Mouse (Mus musculus) liver, postnatal 0 days (tissue): Measurements from ENCODE around the gene Id3. TPM values are rescaled to one million over a fixed set of nuclear protein-coding genes. Genes with fewer than 3 reads are reported as not detected.
A peak's percentile ranks its signal among the peaks of the same experiment; 100 is the strongest.

ENCODE experiments used
- ATAC-seq: fragments of 200-750 bp; cut with Nextera tagmentation; 2 replicates; pipeline ENCODE4 v1.8.0; 2017; ENCODE audit warnings: mild to moderate bottlenecking, moderate library complexity
- DNase-seq: peaks from one replicate; pipeline ENCODE4 v3.0.0-alpha.2; 2016
- H3K27ac ChIP-seq: fragments of 300-500 bp; sonication (generic); 2 replicates; pipeline ENCODE4 v1.5.1; 2014; ENCODE audit warnings: antibody characterized with exemption, moderate library complexity, mild to moderate bottlenecking, low read depth
- H3K27me3 ChIP-seq: fragments of 300-500 bp; sonication (generic); 2 replicates; pipeline ENCODE4 v1.6.1; 2014; ENCODE audit warnings: low read length, control low read depth, mixed read lengths; ENCODE audit not compliant: insufficient read depth
- H3K36me3 ChIP-seq: fragments of 300-500 bp; sonication (generic); replicated peaks from 2 replicates; pipeline ENCODE4 v1.6.1; 2014; ENCODE audit warnings: mild to moderate bottlenecking, control low read depth, low read length, moderate library complexity, mixed read lengths; ENCODE audit not compliant: insufficient read depth
- H3K4me1 ChIP-seq: fragments of 300-500 bp; sonication (generic); 2 replicates; pipeline ENCODE4 v1.6.1; 2014; ENCODE audit warnings: antibody characterized with exemption, mild to moderate bottlenecking, control low read depth; ENCODE audit not compliant: insufficient read depth
- H3K4me2 ChIP-seq: fragments of 300-500 bp; sonication (generic); 2 replicates; pipeline ENCODE4 v1.6.1; 2014; ENCODE audit warnings: low read depth, mild to moderate bottlenecking, low read length, moderate library complexity, mixed read lengths
- H3K4me3 ChIP-seq: fragments of 300-500 bp; sonication (generic); 2 replicates; pipeline ENCODE4 v1.5.1; 2014; ENCODE audit warnings: low read depth, low read length
- H3K9ac ChIP-seq: fragments of 300-500 bp; sonication (generic); replicated peaks from 2 replicates; pipeline ENCODE4 v1.6.1; 2014; ENCODE audit warnings: mild to moderate bottlenecking, moderate library complexity
- H3K9me3 ChIP-seq: fragments of 300-500 bp; sonication (generic); 2 replicates; pipeline ENCODE4 v1.6.1; 2016; ENCODE audit warnings: mild to moderate bottlenecking, control low read depth, low read length, mixed read lengths
- CTCF ChIP-seq: sonication (generic); IDR thresholded peaks from 2 replicates; pipeline ENCODE4 v1.5.1; 2016; ENCODE audit warnings: antibody characterized with exemption, low read depth
- EP300 ChIP-seq: IDR thresholded peaks from 2 replicates; pipeline ENCODE4 v1.6.1; 2016; ENCODE audit warnings: antibody characterized with exemption, low read depth, mild to moderate bottlenecking
- WGBS: fragments of 180-500 bp; shearing (Covaris S2); extraction: QIAGEN DNeasy Blood & Tissue Kit; methylation state at CpG from one replicate; pipeline ENCODE4 v1.1.7; 2014; ENCODE audit not compliant: insufficient replicate concordance; 5-methylcytosine and 5-hydroxymethylcytosine counted together
- polyA plus RNA-seq: library from polyadenylated mRNA; unstranded; fragments of >200 nt; fragmentation: Nextera tagmentation; extraction: Ambion mirVana; gene quantifications from 2 replicates; pipeline ENCODE4 v1.2.1, GENCODE M21; 2015

Id3 gene
- 77.3 and 79.1 TPM in 2 replicates for polyA plus RNA-seq

- WGBS, result under 1% methylated on average over 39 of the region's 39 CpGs
- DNase-seq, result peak; percentile 90
- H3K27me3 ChIP-seq, result peaks cover 67% of the 10 kb centered on the region
- no peaks in the 10 kb centered on the region for H3K36me3 ChIP-seq
- H3K9me3 ChIP-seq, result no peaks in the 10 kb centered on the region
- peak within 1 kb of the TSS; percentile 74 for H3K9ac ChIP-seq
- H3K4me2 ChIP-seq, result peak within 1 kb of the TSS; percentile 68
- TF ChIP-seq CTCF (no peak), EP300 (0 out of 2 replicates have a peak, but pooled peaks have one; percentile 5)
- H3K4me1 ChIP-seq, result peaks cover 50% of the 10 kb centered on the region
- H3K27ac ChIP-seq, result peak within 1 kb of the TSS; percentile 90
- peak within 1 kb of the TSS; percentile 56 for H3K4me3 ChIP-seq
- ATAC-seq, result peak; percentile 67
Observed at GRCm38 (mm10) chr4:136143193-136143976, at the start of gene Id3. TSS of gene Id3 (plus strand) at chr4:136143497.

GRCm38 (mm10) chr4:136094519-136095219 is 48.6 kb upstream of the Id3 start:
- Histone ChIP-seq H3K27ac (0 out of 2 replicates have a peak overlapping the region, but pooled peaks have one; percentile 29), H3K36me3 (no peaks in the 10 kb centered on the region), H3K4me3 (no peak overlapping the region), H3K27me3 (no peaks in the 10 kb centered on the region), H3K9me3 (no peaks in the 10 kb centered on the region), H3K4me1 (peaks cover 8% of the 10 kb centered on the region; the same call in 1 of the 2 replicates), H3K4me2 (no peak overlapping the region), H3K9ac (no peak overlapping the region)
- TF ChIP-seq CTCF (no peak), EP300 (no peak)
- 75% methylated on average over 18 of the region's 18 CpGs for WGBS
- DNase-seq (no peak), ATAC-seq (no peak)

GRCm38 (mm10) chr4:136095490-136096105 is 47.7 kb upstream of the Id3 start:
- Histone ChIP-seq H3K36me3 (no peaks in the 10 kb centered on the region), H3K4me3 (no peak overlapping the region), H3K9ac (no peak overlapping the region), H3K4me2 (no peak overlapping the region), H3K27me3 (no peaks in the 10 kb centered on the region), H3K9me3 (no peaks in the 10 kb centered on the region), H3K4me1 (peaks cover 10% of the 10 kb centered on the region; the same call in 1 of the 2 replicates), H3K27ac (0 out of 2 replicates have a peak overlapping the region, but pooled peaks have one; percentile 29)
- ATAC-seq, result peak; percentile 84
- peak; percentile 40 for DNase-seq
- WGBS, result 60% methylated on average over 9 of the region's 9 CpGs
- TF ChIP-seq CTCF, result no peak
- TF ChIP-seq EP300, result peak; percentile 42; the same call in 1 of the 2 replicates

GRCm38 (mm10) chr4:136096446-136097113 is 46.7 kb upstream of the Id3 start:
- no peaks in the 10 kb centered on the region for H3K36me3 ChIP-seq
- no peaks in the 10 kb centered on the region for H3K27me3 ChIP-seq
- 66% methylated on average over 11 of the region's 11 CpGs for whole genome bisulfite sequencing
- H3K9me3 ChIP-seq, result no peaks in the 10 kb centered on the region
- ATAC-seq (no peak), DNase-seq (no peak)
- no peak overlapping the region for H3K4me3 ChIP-seq
- H3K27ac ChIP-seq, result no peak overlapping the region
- H3K4me2 ChIP-seq, result no peak overlapping the region
- H3K4me1 ChIP-seq, result peaks cover 10% of the 10 kb centered on the region; the same call in 1 of the 2 replicates
- no peak overlapping the region for H3K9ac ChIP-seq
- TF ChIP-seq EP300, result no peak
- no peak for TF ChIP-seq CTCF

GRCm38 (mm10) chr4:136098446-136098845 is 44.9 kb upstream of the Id3 start:
- no peak for TF ChIP-seq EP300
- no peak for TF ChIP-seq CTCF
- no peak for DNase-seq
- Histone ChIP-seq H3K9ac (no peak overlapping the region), H3K4me2 (no peak overlapping the region), H3K36me3 (no peaks in the 10 kb centered on the region), H3K27me3 (no peaks in the 10 kb centered on the region), H3K4me1 (peaks cover 10% of the 10 kb centered on the region; the same call in 1 of the 2 replicates), H3K9me3 (no peaks in the 10 kb centered on the region), H3K4me3 (no peak overlapping the region), H3K27ac (no peak overlapping the region)
- no peak for ATAC-seq
- WGBS, result 81% methylated on average over 3 of the region's 3 CpGs
